Comparison of ENCODE assay signal across 23 mouse cellular contexts in the genomic region with DNA sequence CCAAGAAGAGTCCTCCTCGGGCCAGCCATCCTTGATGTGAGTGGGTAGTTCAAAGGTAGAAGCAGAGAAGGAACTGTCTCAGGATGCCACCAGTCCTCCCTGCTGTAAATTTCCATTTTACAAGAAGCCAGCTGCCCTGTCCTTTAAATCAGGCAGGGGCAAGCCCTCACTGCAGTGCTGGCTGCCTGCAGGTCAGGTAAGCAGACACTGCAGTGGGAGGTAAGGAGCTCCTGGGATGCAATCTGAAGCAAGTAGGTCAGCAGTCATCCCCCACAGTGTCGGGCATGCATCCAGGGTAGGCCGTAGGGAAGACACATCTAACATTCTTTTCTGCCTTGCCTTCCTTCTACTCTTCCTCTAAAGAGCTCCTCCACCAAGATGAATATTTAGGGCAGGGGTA.
DNase-seq lines count a peak whose midpoint lies in the region; ATAC-seq lines count a peak whose summit lies in the region.
"Had no signal": no experiment of that assay in that cellular context is flagged by ENCODE, and none has a peak within 500 bp of the region (broad histone marks: within the 10 kb centered on the region; RNA-seq: fewer than 3 reads in every experiment).

No protein-coding gene starts in this region.

- DNase-seq in kidney, adult 8-10 months: no peak
- DNase-seq in cerebellum, adult 18-20 months: peak; percentile 71 to 78
- DNase-seq in cerebellum, postnatal 14 days: peak; percentile 46 to 57
- DNase-seq in skeletal muscle tissue, adult 2 months (ENCODE audit: low read depth, low spot score): peak; percentile 79
- DNase-seq in c-Kit-positive CD71-positive TER-119-positive erythroid progenitor cells, embryonic 14.5 days (ENCODE audit: low spot score): no peak
- no peak for DNase-seq in right cerebral cortex, postnatal 25 days
- DNase-seq: B cell, adult 2 months; heart, adult 11 months; heart, postnatal 4 days; left cerebral cortex, postnatal 4 days; liver; liver, postnatal 0 days; lung, postnatal 10 days; right cerebral cortex, adult 18-20 months; spleen, adult 18-20 months; thymus, postnatal 36 days had no signal

- H3K9me3 ChIP-seq in kidney, embryonic 14.5 days (ENCODE audit: control insufficient read depth, low read length): no peaks in the 10 kb centered on the region
- H3K9me3 ChIP-seq: embryonic facial prominence, embryonic 10.5 days; hindbrain, embryonic 15.5 days; intestine, embryonic 15.5 days; midbrain, embryonic 12.5 days; neural tube, embryonic 12.5 days had no signal

- no peak overlapping the region for H3K4me2 ChIP-seq in kidney, embryonic 14.5 days (replicated peaks; ENCODE audit: low read depth, low read length)
- H3K4me2 ChIP-seq: hindbrain, embryonic 15.5 days; intestine, embryonic 15.5 days; midbrain, embryonic 12.5 days; neural tube, embryonic 12.5 days had no signal

- no peak overlapping the region for H3K9ac ChIP-seq in kidney, embryonic 14.5 days (ENCODE audit: low read depth, low read length)
- H3K9ac ChIP-seq: hindbrain, embryonic 15.5 days; intestine, embryonic 15.5 days; liver, postnatal 0 days; midbrain, embryonic 12.5 days; neural tube, embryonic 12.5 days had no signal

- no peak overlapping the region for H3K4me3 ChIP-seq in kidney, embryonic 14.5 days (ENCODE audit: low read length)
- H3K4me3 ChIP-seq: embryonic facial prominence, embryonic 10.5 days; hindbrain, embryonic 15.5 days; intestine, embryonic 15.5 days; left cerebral cortex, adult 2 months; midbrain, embryonic 12.5 days; neural tube, embryonic 12.5 days had no signal

- H3K36me3 ChIP-seq in kidney, embryonic 14.5 days (ENCODE audit: control insufficient read depth, insufficient read depth, low read length): no peaks in the 10 kb centered on the region
- H3K36me3 ChIP-seq: embryonic facial prominence, embryonic 10.5 days; hindbrain, embryonic 15.5 days; intestine, embryonic 15.5 days; midbrain, embryonic 12.5 days; neural tube, embryonic 12.5 days had no signal

- WGBS in kidney, embryonic 14.5 days: 23% methylated on average over 3 of the region's 3 CpGs

- H3K27me3 ChIP-seq in kidney, embryonic 14.5 days (ENCODE audit: control insufficient read depth, insufficient read depth, low read length): no peaks in the 10 kb centered on the region
- H3K27me3 ChIP-seq: hindbrain, embryonic 15.5 days; intestine, embryonic 15.5 days; midbrain, embryonic 12.5 days; neural tube, embryonic 12.5 days had no signal

- H3K4me1 ChIP-seq in kidney, embryonic 14.5 days (ENCODE audit: control insufficient read depth, insufficient read depth, low read length): no peaks in the 10 kb centered on the region
- H3K4me1 ChIP-seq: embryonic facial prominence, embryonic 10.5 days; hindbrain, embryonic 15.5 days; intestine, embryonic 15.5 days; midbrain, embryonic 12.5 days; neural tube, embryonic 12.5 days had no signal

- no peak overlapping the region for H3K27ac ChIP-seq in kidney, embryonic 14.5 days (ENCODE audit: low read depth, low read length)
- H3K27ac ChIP-seq: embryonic facial prominence, embryonic 10.5 days; hindbrain, embryonic 15.5 days; intestine, embryonic 15.5 days; left cerebral cortex, adult 2 months; midbrain, embryonic 12.5 days; neural tube, embryonic 12.5 days had no signal

- ATAC-seq in kidney, embryonic 14.5 days (ENCODE audit: low FRiP score, low TSS enrichment): peak; percentile 24; the same call in 1 of the 2 replicates
- ATAC-seq: intestine, embryonic 15.5 days; liver, postnatal 0 days had no signal

Comparison
In these comparisons a context has a peak if more than half of its experiments do, and no peak if none do; other contexts are left out.
1. DNase-seq: peak in cerebellum, adult 18-20 months (2 of 2), cerebellum, postnatal 14 days (2 of 2) and skeletal muscle tissue, adult 2 months (single experiment); none in kidney, adult 8-10 months (0 of 2), c-Kit-positive CD71-positive TER-119-positive erythroid progenitor cells, embryonic 14.5 days (single experiment) and right cerebral cortex, postnatal 25 days (single experiment).